Mouse (Mus musculus) stomach, embryonic 14.5 days (tissue): Measurements from ENCODE around the gene Lars2. TPM values are rescaled to one million over a fixed set of nuclear protein-coding genes. Genes with fewer than 3 reads are reported as not detected.

Experiments
- ATAC-seq: fragments of 200-750 bp; cut with Nextera tagmentation; 2 replicates; pipeline ENCODE4 v1.8.0; 2017; ENCODE audit warnings: low read depth, moderate TSS enrichment; ENCODE audit not compliant: insufficient number of reproducible peaks, insufficient read depth, low FRiP score
- H3K27ac ChIP-seq: fragments of 300-500 bp; sonication (generic); 2 replicates; pipeline ENCODE4 v1.5.1; 2014; ENCODE audit warnings: mild to moderate bottlenecking, low read length, moderate library complexity, mixed read lengths
- H3K27me3 ChIP-seq: fragments of 300-500 bp; sonication (generic); 2 replicates; pipeline ENCODE4 v1.6.1; 2014; ENCODE audit warnings: low read length, control low read depth, mixed read lengths; ENCODE audit not compliant: control insufficient read depth, insufficient read depth
- H3K36me3 ChIP-seq: fragments of 300-500 bp; sonication (generic); 2 replicates; pipeline ENCODE4 v1.6.1; 2014; ENCODE audit warnings: mild to moderate bottlenecking, control low read depth, low read length, moderate library complexity, mixed read lengths; ENCODE audit not compliant: control insufficient read depth, insufficient read depth
- H3K4me1 ChIP-seq: fragments of 300-500 bp; sonication (generic); 2 replicates; pipeline ENCODE4 v1.6.1; 2014; ENCODE audit warnings: low read length, control low read depth, mixed read lengths; ENCODE audit not compliant: control insufficient read depth, insufficient read depth
- H3K4me2 ChIP-seq: fragments of 300-500 bp; sonication (generic); replicated peaks from 2 replicates; pipeline ENCODE4 v1.6.1; 2014; ENCODE audit warnings: low read depth, low read length, control low read depth
- H3K4me3 ChIP-seq: fragments of 300-500 bp; sonication (generic); 2 replicates; pipeline ENCODE4 v1.5.1; 2014; ENCODE audit warnings: low read depth, low read length, control low read depth
- H3K9ac ChIP-seq: fragments of 300-500 bp; sonication (generic); replicated peaks from 2 replicates; pipeline ENCODE4 v1.6.1; 2014; ENCODE audit warnings: low read depth, mild to moderate bottlenecking, control low read depth, low read length, moderate library complexity, mixed read lengths
- H3K9me3 ChIP-seq: fragments of 300-500 bp; sonication (generic); 2 replicates; pipeline ENCODE4 v1.6.1; 2016; ENCODE audit warnings: low read depth, low read length, control low read depth; ENCODE audit not compliant: control insufficient read depth
- WGBS: fragments of 180-500 bp; shearing (Covaris S2); extraction: QIAGEN DNeasy Blood & Tissue Kit; methylation state at CpG from one replicate; pipeline ENCODE4 v1.1.7; 2014; 5-methylcytosine and 5-hydroxymethylcytosine counted together
- polyA plus RNA-seq: library from polyadenylated mRNA; unstranded; fragments of >200 nt; fragmentation: Nextera tagmentation; extraction: Ambion mirVana; gene quantifications from 2 replicates; pipeline ENCODE4 v1.2.1, GENCODE M21; 2014

Lars2 gene
- polyA plus RNA-seq, 1 experiment from 2014 or later = 1,882 TPM

DNA sequence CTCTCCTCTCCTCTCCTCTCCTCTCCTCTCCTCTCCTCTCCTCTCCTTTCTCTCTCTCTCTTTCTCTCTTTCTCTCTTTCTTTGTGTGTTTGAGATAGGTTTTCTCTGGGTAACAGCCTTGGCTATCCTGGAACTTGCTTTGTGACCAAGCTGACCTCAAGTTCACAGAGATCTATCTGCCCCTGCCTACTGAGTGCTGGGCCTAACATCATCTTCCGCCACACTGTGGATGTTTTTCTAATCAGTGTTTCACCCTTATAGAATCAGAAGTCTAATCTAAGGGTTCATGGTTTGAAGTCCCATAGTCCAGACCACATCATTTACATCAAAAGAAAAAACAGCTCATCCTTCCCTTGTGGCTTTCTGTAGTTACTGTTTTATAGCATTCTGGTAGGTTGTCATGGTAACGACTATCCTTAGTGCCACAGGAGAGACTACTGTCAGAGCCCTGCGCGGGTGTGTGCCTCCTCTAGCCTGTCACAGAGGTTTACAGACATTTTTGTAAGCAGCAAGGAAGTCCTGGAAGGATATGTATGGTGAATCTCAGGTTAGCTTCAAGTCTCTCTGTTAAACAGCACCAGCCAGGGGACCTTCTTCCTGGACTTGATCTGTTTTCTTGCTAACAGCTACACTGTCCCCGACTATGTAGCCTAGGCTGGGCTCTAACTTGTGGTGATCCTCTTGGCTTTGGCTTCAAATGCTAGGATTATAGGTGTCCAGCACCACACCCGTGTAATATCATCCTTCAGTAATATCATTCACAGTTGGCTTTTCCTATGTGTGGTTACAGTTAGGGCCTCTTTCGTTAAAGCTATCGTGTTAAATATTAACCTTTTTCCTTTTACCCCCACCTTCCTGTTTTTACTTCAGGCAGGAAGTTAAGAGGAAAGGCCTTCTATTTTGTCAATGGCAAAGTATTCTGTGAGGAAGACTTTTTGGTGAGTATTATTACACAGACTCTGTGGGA is 143.2 kb downstream of the Lars2 start:
- Histone ChIP-seq H3K9ac (no peak overlapping the region), H3K4me3 (no peak overlapping the region), H3K4me1 (peaks cover 16% of the 10 kb centered on the region; the same call in 1 of the 2 replicates), H3K27ac (no peak overlapping the region), H3K9me3 (no peaks in the 10 kb centered on the region), H3K4me2 (no peak overlapping the region), H3K27me3 (no peaks in the 10 kb centered on the region), H3K36me3 (peaks cover 17% of the 10 kb centered on the region; the same call in 1 of the 2 replicates)
- 69% methylated on average over 8 of the region's 8 CpGs for WGBS
- no peak for ATAC-seq

DNA sequence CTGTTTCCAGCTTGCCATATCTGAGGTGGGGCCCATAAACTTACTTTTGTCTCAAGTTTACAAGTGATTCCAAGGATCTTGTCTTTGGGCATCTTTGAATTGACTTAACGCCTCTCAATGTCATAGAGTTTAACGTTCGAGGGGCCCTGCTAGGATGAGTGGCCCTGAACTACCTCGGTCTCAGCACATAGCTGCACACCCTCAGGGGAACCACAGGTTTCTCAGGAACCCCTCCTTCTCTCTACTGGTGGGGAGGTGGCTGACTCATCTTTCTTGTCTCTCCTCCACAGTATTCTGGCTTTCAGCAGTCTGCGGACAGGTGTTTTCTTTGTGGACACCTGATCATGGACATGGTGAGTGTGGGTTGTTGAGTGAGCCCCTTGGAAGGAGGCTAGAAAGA is 144.2 kb downstream of the Lars2 start:
- H3K4me3 ChIP-seq = no peak overlapping the region
- peaks cover 17% of the 10 kb centered on the region; the same call in 1 of the 2 replicates for H3K36me3 ChIP-seq
- no peaks in the 10 kb centered on the region for H3K27me3 ChIP-seq
- 94% methylated on average over 5 of the region's 5 CpGs for WGBS
- H3K9ac ChIP-seq = no peak overlapping the region
- peaks cover 10% of the 10 kb centered on the region; the same call in 1 of the 2 replicates for H3K4me1 ChIP-seq
- H3K9me3 ChIP-seq = no peaks in the 10 kb centered on the region
- ATAC-seq = no peak
- H3K27ac ChIP-seq = no peak overlapping the region
- H3K4me2 ChIP-seq = no peak overlapping the region

Other genes with a start within 250 kb of the Lars2 start
- 0.26 TPM in 1 of 2 replicates, not detected in the other for gene Clec3b, start 216.0 kb upstream of the Lars2 start, polyA plus RNA-seq
- 15.1 and 15.8 TPM in 2 replicates for gene Cdcp1, start 150.9 kb upstream of the Lars2 start, polyA plus RNA-seq
- 9.7 and 10.6 TPM in 2 replicates for gene Tmem158, start 106.2 kb upstream of the Lars2 start, polyA plus RNA-seq
- gene Limd1, start 111.8 kb downstream of the Lars2 start, polyA plus RNA-seq = 56.3 and 61.0 TPM in 2 replicates
- 51.7 and 53.8 TPM in 2 replicates for gene Sacm1l, start 162.8 kb downstream of the Lars2 start, polyA plus RNA-seq